Mouse (Mus musculus) intestine, embryonic 14.5 days (tissue): ENCODE results near the gene Rab17. TPM values are rescaled to one million over a fixed set of nuclear protein-coding genes. Genes with fewer than 3 reads are reported as not detected.
A peak's percentile ranks its signal among the peaks of the same experiment; 100 is the strongest.

Experiments used
- ATAC-seq: fragments of 200-750 bp; cut with Nextera tagmentation; replicated peaks from 2 replicates; pipeline ENCODE4 v1.8.0; 2017; ENCODE audit warnings: low read depth, moderate number of reproducible peaks, moderate TSS enrichment, moderate library complexity; ENCODE audit not compliant: low FRiP score, low TSS enrichment
- DNase-seq: peaks from one replicate; pipeline ENCODE4 v3.0.0-alpha.2; 2018; ENCODE audit warnings: low spot score
- H3K27ac ChIP-seq: fragments of 300-500 bp; sonication (generic); 2 replicates; pipeline ENCODE4 v1.5.1; 2014; ENCODE audit warnings: low read depth, mild to moderate bottlenecking, control low read depth
- H3K27me3 ChIP-seq: fragments of 300-500 bp; sonication (generic); replicated peaks from 2 replicates; pipeline ENCODE4 v1.6.1; 2014; ENCODE audit warnings: low read length, control low read depth; ENCODE audit not compliant: control insufficient read depth, insufficient read depth
- H3K36me3 ChIP-seq: fragments of 300-500 bp; sonication (generic); 2 replicates; pipeline ENCODE4 v1.6.1; 2014; ENCODE audit warnings: low read length, control low read depth; ENCODE audit not compliant: control insufficient read depth, insufficient read depth
- H3K4me1 ChIP-seq: fragments of 300-500 bp; sonication (generic); replicated peaks from 2 replicates; pipeline ENCODE4 v1.6.1; 2014; ENCODE audit warnings: low read length, control low read depth, mixed read lengths; ENCODE audit not compliant: control insufficient read depth, insufficient read depth
- H3K4me2 ChIP-seq: fragments of 300-500 bp; sonication (generic); 2 replicates; pipeline ENCODE4 v1.6.1; 2014; ENCODE audit warnings: low read length
- H3K4me3 ChIP-seq: fragments of 300-500 bp; sonication (generic); 2 replicates; pipeline ENCODE4 v1.5.1; 2014; ENCODE audit warnings: low read depth, low read length, control low read depth, mixed read lengths
- H3K9ac ChIP-seq: fragments of 300-500 bp; sonication (generic); 2 replicates; pipeline ENCODE4 v1.6.1; 2014; ENCODE audit warnings: mild to moderate bottlenecking, low read length
- H3K9me3 ChIP-seq: fragments of 300-500 bp; sonication (generic); 2 replicates; pipeline ENCODE4 v1.6.1; 2016; ENCODE audit warnings: low read length, control low read depth; ENCODE audit not compliant: control insufficient read depth
- WGBS: fragments of 180-500 bp; shearing (Covaris S2); extraction: QIAGEN DNeasy Blood & Tissue Kit; methylation state at CpG from one replicate; pipeline ENCODE4 v1.1.7; 2014; 5-methylcytosine and 5-hydroxymethylcytosine counted together
- polyA plus RNA-seq: library from polyadenylated mRNA; unstranded; fragments of >200 nt; fragmentation: Nextera tagmentation; extraction: Ambion mirVana; gene quantifications from 2 replicates; pipeline ENCODE4 v1.2.1, GENCODE M21; 2014

Rab17 gene
- polyA plus RNA-seq, 1 experiment from 2014 or later, result 22.8 TPM

- Histone ChIP-seq H3K4me1 (peaks cover 13% of the 10 kb centered on the region), H3K9ac (no peak overlapping the region), H3K27me3 (no peaks in the 10 kb centered on the region), H3K9me3 (no peaks in the 10 kb centered on the region), H3K27ac (no peak overlapping the region), H3K4me2 (no peak overlapping the region), H3K4me3 (no peak overlapping the region), H3K36me3 (no peaks in the 10 kb centered on the region)
- DNase-seq, result no peak
- 96% methylated on average over 14 of the region's 14 CpGs for WGBS
- no peak for ATAC-seq
Observed at GRCm38 (mm10) chr1:91008147-91008682, 38.8 kb upstream of the Rab17 start.

- peaks cover 3% of the 10 kb centered on the region for H3K4me1 ChIP-seq
- DNase-seq (no peak), ATAC-seq (no peak)
- H3K36me3 ChIP-seq, result no peaks in the 10 kb centered on the region
- 83% methylated on average over 9 of the region's 9 CpGs for WGBS
- H3K9me3 ChIP-seq, result no peaks in the 10 kb centered on the region
- no peaks in the 10 kb centered on the region for H3K27me3 ChIP-seq
- H3K27ac ChIP-seq, result no peak overlapping the region
- no peak overlapping the region for H3K9ac ChIP-seq
- no peak overlapping the region for H3K4me3 ChIP-seq
- no peak overlapping the region for H3K4me2 ChIP-seq
Observed at GRCm38 (mm10) chr1:91006708-91007107, 37.2 kb upstream of the Rab17 start.

- no peaks in the 10 kb centered on the region for H3K36me3 ChIP-seq
- DNase-seq (no peak), ATAC-seq (no peak)
- WGBS, result 66% methylated on average over 5 of the region's 5 CpGs
- H3K4me1 ChIP-seq, result no peaks in the 10 kb centered on the region; the same call in 1 of the 2 replicates
- H3K9ac ChIP-seq, result no peak overlapping the region
- no peak overlapping the region for H3K27ac ChIP-seq
- no peaks in the 10 kb centered on the region for H3K9me3 ChIP-seq
- no peaks in the 10 kb centered on the region for H3K27me3 ChIP-seq
- H3K4me2 ChIP-seq, result no peak overlapping the region
- H3K4me3 ChIP-seq, result no peak overlapping the region
Observed at GRCm38 (mm10) chr1:91006037-91006436, 36.6 kb upstream of the Rab17 start.

GRCm38 (mm10) chr1:91003522-91004253, 34.2 kb upstream of the Rab17 start:
- H3K27ac ChIP-seq, result no peak overlapping the region
- H3K9me3 ChIP-seq, result no peaks in the 10 kb centered on the region
- H3K36me3 ChIP-seq, result no peaks in the 10 kb centered on the region
- no peaks in the 10 kb centered on the region for H3K27me3 ChIP-seq
- H3K4me1 ChIP-seq, result peaks cover 9% of the 10 kb centered on the region; the same call in 1 of the 2 replicates
- no peak for ATAC-seq
- 89% methylated on average over 8 of the region's 8 CpGs for WGBS
- H3K4me2 ChIP-seq, result no peak overlapping the region
- DNase-seq, result no peak
- H3K4me3 ChIP-seq, result no peak overlapping the region
- H3K9ac ChIP-seq, result no peak overlapping the region

- Histone ChIP-seq H3K36me3 (no peaks in the 10 kb centered on the region), H3K9me3 (no peaks in the 10 kb centered on the region), H3K27ac (no peak overlapping the region), H3K4me3 (no peak overlapping the region), H3K4me1 (peaks cover 9% of the 10 kb centered on the region; the same call in 1 of the 2 replicates), H3K9ac (no peak overlapping the region), H3K4me2 (no peak overlapping the region), H3K27me3 (no peaks in the 10 kb centered on the region)
- WGBS, result 83% methylated on average over 3 of the region's 3 CpGs
- DNase-seq, result no peak
- ATAC-seq, result no peak
Observed at GRCm38 (mm10) chr1:91002641-91003040, 33.2 kb upstream of the Rab17 start.

- Histone ChIP-seq H3K4me1 (peaks cover 9% of the 10 kb centered on the region; the same call in 1 of the 2 replicates), H3K36me3 (no peaks in the 10 kb centered on the region), H3K27ac (no peak overlapping the region), H3K4me3 (no peak overlapping the region), H3K9ac (no peak overlapping the region), H3K27me3 (no peaks in the 10 kb centered on the region), H3K9me3 (no peaks in the 10 kb centered on the region), H3K4me2 (no peak overlapping the region)
- no peak for ATAC-seq
- DNase-seq, result no peak
- WGBS, result 86% methylated on average over 3 of the region's 3 CpGs
Observed at GRCm38 (mm10) chr1:91001871-91002539, 32.5 kb upstream of the Rab17 start.

GRCm38 (mm10) chr1:91001101-91001500, 31.6 kb upstream of the Rab17 start:
- no peak for ATAC-seq
- 80% methylated on average over 3 of the region's 3 CpGs for WGBS

GRCm38 (mm10) chr1:90999911-91000601, 30.6 kb upstream of the Rab17 start:
- peaks cover 4% of the 10 kb centered on the region; the same call in 1 of the 2 replicates for H3K9me3 ChIP-seq
- DNase-seq, result no peak
- WGBS, result 59% methylated on average over 10 of the region's 10 CpGs

More at GRCm38 (mm10) chr1:91001101-91001500, 31.6 kb upstream of the Rab17 start:
- no peak overlapping the region for H3K9ac ChIP-seq
- no peak for DNase-seq
- no peaks in the 10 kb centered on the region for H3K36me3 ChIP-seq
- H3K4me2 ChIP-seq, result no peak overlapping the region
- no peaks in the 10 kb centered on the region for H3K27me3 ChIP-seq
- no peaks in the 10 kb centered on the region for H3K9me3 ChIP-seq
- no peak overlapping the region for H3K4me3 ChIP-seq
- H3K27ac ChIP-seq, result no peak overlapping the region
- H3K4me1 ChIP-seq, result peaks cover 9% of the 10 kb centered on the region; the same call in 1 of the 2 replicates

More at GRCm38 (mm10) chr1:90999911-91000601, 30.6 kb upstream of the Rab17 start:
- no peak for ATAC-seq
- no peak overlapping the region for H3K27ac ChIP-seq
- H3K4me1 ChIP-seq, result peaks cover 9% of the 10 kb centered on the region; the same call in 1 of the 2 replicates
- no peak overlapping the region for H3K9ac ChIP-seq
- no peak overlapping the region for H3K4me3 ChIP-seq
- H3K27me3 ChIP-seq, result no peaks in the 10 kb centered on the region
- no peaks in the 10 kb centered on the region for H3K36me3 ChIP-seq
- peak overlapping the region; percentile 98 for H3K4me2 ChIP-seq
